Mouse (Mus musculus) heart, adult 2 months (tissue): ENCODE measurements around the gene Cenpv.

Source experiments
- CTCF ChIP-seq: fragments of 200-600 bp; IDR thresholded peaks from 2 replicates; pipeline ENCODE4 v1.8.1; 2022; ENCODE audit warnings: antibody characterized with exemption, mild to moderate bottlenecking, moderate library complexity
- EP300 ChIP-seq: fragments of 200-500 bp; IDR thresholded peaks from 2 replicates; pipeline ENCODE4 v1.6.1; 2011; ENCODE audit warnings: low read depth, low read length, control low read depth; ENCODE audit not compliant: insufficient read depth
- POLR2A ChIP-seq: fragments of 200-500 bp; IDR thresholded peaks from 2 replicates; pipeline ENCODE4 v1.6.1; 2011; ENCODE audit warnings: mild to moderate bottlenecking, low read depth, low read length, control low read depth; ENCODE audit not compliant: insufficient read depth

DNA sequence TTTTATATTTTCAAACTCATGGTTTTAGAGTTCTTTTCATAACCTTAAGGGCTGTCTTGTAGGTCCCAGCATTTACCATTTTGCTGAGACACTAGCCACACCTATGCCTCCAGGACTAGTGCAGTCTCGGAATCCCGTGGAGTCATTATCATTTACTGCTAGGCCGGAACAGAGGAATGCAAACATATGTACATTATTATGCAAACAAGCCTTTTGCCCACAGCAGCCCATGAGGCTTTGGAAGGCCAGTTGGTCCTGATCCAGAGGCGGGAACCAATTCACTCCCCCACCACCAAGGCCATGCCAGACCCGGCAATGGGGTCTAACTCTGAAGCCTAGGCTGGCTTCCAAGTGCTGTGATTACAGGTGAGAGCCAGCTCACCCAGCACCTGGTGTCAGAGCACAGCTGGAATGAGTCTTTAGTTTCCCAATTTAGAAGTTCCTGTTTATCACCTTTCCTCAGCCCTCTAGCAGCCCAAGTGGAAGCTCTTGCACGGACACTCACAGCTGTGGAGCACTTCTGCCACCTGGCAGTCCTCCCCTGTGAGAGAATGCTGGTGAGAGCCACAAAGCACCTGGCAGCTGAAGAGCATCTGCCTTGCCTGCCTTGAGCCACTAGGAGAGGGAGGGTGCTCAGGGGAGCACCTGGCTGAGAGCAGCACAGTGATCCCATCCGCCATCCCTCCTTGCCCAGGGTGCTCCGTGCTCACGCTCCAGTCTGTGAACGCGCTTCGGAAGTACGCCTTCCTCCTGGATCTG lies 27.4 kb downstream of the Cenpv start:
- TF ChIP-seq CTCF (no peak), EP300 (no peak), POLR2A (no peak)
